Comparison of ENCODE assay signal across 8 mouse cellular contexts in the genomic region with DNA sequence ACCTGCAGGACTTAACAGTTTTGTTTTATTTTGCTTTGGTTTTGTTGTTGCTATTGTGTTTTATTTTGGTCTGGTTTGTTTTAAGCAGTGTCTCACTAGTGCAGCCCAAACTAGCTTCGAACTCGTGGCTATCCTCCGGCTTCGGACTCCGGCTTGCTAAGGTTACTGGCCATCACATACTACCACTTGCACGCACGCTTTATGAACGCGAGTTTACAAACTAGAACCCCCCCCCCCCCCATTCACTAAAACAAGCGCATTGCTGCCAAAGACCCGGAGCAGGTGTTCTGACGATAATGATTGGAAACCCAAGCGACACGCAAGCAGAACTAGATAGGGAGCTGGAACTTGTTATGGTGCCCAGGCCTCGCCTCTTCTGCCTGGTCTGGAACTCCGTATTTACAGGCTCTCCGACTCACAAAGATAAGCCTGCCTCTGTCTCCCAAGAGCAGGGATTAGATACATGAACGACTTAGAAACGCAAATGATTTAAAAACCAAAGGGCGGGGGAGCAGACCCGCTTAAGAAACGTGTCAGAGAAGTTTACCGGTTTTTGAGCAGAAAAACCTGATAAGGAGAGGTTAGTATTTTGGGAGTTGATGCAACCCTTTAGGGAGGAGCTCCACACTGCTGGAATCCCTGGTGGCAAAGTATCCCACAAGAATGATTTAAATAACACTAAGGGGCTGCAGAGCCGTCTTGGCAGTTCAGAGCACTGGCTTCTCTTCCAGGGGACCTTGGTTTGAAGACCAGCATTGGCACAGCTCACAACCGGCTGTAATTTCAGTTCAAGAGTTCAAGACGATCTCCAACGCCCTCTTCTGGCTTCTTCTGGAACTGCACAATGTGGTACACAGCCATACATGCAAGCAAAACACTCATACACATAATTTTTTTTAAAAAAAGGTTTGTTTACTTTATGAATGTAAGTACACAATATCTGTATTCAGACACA. TPM values are rescaled to one million over a fixed set of nuclear protein-coding genes. Genes with fewer than 3 reads are reported as not detected.
A peak's percentile ranks its signal among the peaks of the same experiment; 100 is the strongest.
DNase-seq lines count a peak whose midpoint lies in the region; ATAC-seq and TF ChIP-seq lines count a peak whose summit lies in the region.

No protein-coding gene starts in this region.

- H3K9ac ChIP-seq in heart, postnatal 0 days (replicated peaks; ENCODE audit: low read depth, low read length), result peak overlapping the region; percentile 91

- no peaks in the 10 kb centered on the region for H3K27me3 ChIP-seq in heart, postnatal 0 days (ENCODE audit: control insufficient read depth, insufficient read depth, low read length)

- TF ChIP-seq EP300 in heart, postnatal 0 days (IDR thresholded peaks at IDR 0.05; ENCODE audit: low read depth), result no peak

- H3K27ac ChIP-seq in brown adipose tissue, adult 24 weeks (replicated peaks; ENCODE audit: low read depth, low read length), result peak overlapping the region; percentile 40; the same call in 1 of the 2 replicates
- peak overlapping the region; percentile 35 for H3K27ac ChIP-seq in heart, postnatal 0 days (ENCODE audit: low read depth)

- peak overlapping the region; percentile 98 for H3K4me3 ChIP-seq in brown adipose tissue, adult 24 weeks (ENCODE audit: insufficient read depth, low read depth, low read length)
- peak overlapping the region; percentile 82 for H3K4me3 ChIP-seq in heart, postnatal 0 days (ENCODE audit: low read depth, low read length)

- DNase-seq in layer of hippocampus, adult 11-12 months (ENCODE audit: low spot score), result peak; percentile 60
- DNase-seq in layer of hippocampus, adult 9-10 months (ENCODE audit: low spot score), result no peak
- DNase-seq in heart, postnatal 0 days (ENCODE audit: low spot score), result peak; percentile 76
- DNase-seq in kidney, postnatal 25 days, result peak; percentile 64 to 79
- DNase-seq in lung, postnatal 25 days (ENCODE audit: low spot score), result peak; percentile 61
- peak; percentile 66 for DNase-seq in retina, postnatal 7 days (ENCODE audit: low read depth, low spot score)

- peak overlapping the region; percentile 96 for H3K4me2 ChIP-seq in heart, postnatal 0 days (ENCODE audit: low read depth, low read length)

- under 1% methylated on average over 27 of the region's 27 CpGs for WGBS in heart, postnatal 0 days

- peaks cover 2% of the 10 kb centered on the region; the same call in 1 of the 2 replicates for H3K4me1 ChIP-seq in brown adipose tissue, adult 24 weeks (ENCODE audit: control insufficient read depth, insufficient read depth, insufficient read length, low read length)
- H3K4me1 ChIP-seq in heart, postnatal 0 days (ENCODE audit: control insufficient read depth, insufficient read depth), result no peaks in the 10 kb centered on the region

- peak; percentile 57 for ATAC-seq in erythroid progenitor cell, adult 5-6 weeks (replicated peaks; ENCODE audit: low FRiP score, poor library complexity, severe bottlenecking)
- peak; percentile 10; the same call in 1 of the 2 replicates for ATAC-seq in heart, postnatal 0 days (ENCODE audit: insufficient read depth, low read depth)

- 0 out of 2 replicates have a peak, but pooled peaks cover 3% of the 10 kb centered on the region for H3K9me3 ChIP-seq in heart, postnatal 0 days (replicated peaks; ENCODE audit: control insufficient read depth, low read length)

- no peaks in the 10 kb centered on the region for H3K36me3 ChIP-seq in heart, postnatal 0 days (replicated peaks; ENCODE audit: control insufficient read depth, insufficient read depth, low read length)

- TF ChIP-seq CTCF in heart, postnatal 0 days (IDR thresholded peaks at IDR 0.05; ENCODE audit: low read depth), result peak; percentile 59

RNA-seq across cellular contexts. Expression of a gene that starts 0.7 kb away (rescaled TPM):
- 5.8 and 8.5 TPM in 2 replicates for polyA plus RNA-seq in brown adipose tissue, adult 24 weeks (2012; ENCODE audit: insufficient read depth, insufficient read length, missing spikeins)
- total RNA-seq in erythroid progenitor cell, adult 5-6 weeks (2015; ENCODE audit: low replicate concordance), result 108 and 136 TPM in 2 replicates
- total RNA-seq in erythroid progenitor cell, adult 5-6 weeks (2017; ENCODE audit: low replicate concordance), result 115 and 143 TPM in 2 replicates
- total RNA-seq in heart, postnatal 0 days (2014; rRNA removed; ENCODE audit: low replicate concordance), result 44.1 and 194 TPM in 2 replicates
- polyA plus RNA-seq in heart, postnatal 0 days (2015; fragmentation: Nextera tagmentation; extraction: Ambion mirVana), result 13.8 and 14.0 TPM in 2 replicates

RNA-seq across cellular contexts. Expression of a gene that starts 8.4 kb away (rescaled TPM):
- 324 and 423 TPM in 2 replicates for polyA plus RNA-seq in brown adipose tissue, adult 24 weeks (2012; ENCODE audit: insufficient read depth, insufficient read length, missing spikeins)
- 33.5 TPM in 1 of 2 replicates, not detected in the other for total RNA-seq in erythroid progenitor cell, adult 5-6 weeks (2015; ENCODE audit: low replicate concordance)
- not detected in 2 replicates for total RNA-seq in erythroid progenitor cell, adult 5-6 weeks (2017; ENCODE audit: low replicate concordance)
- total RNA-seq in heart, postnatal 0 days (2014; rRNA removed; ENCODE audit: low replicate concordance), result 66.7 and 83.0 TPM in 2 replicates
- polyA plus RNA-seq in heart, postnatal 0 days (2015; fragmentation: Nextera tagmentation; extraction: Ambion mirVana), result 82.1 and 84.8 TPM in 2 replicates

RNA-seq across cellular contexts. Expression of a gene that starts 16.0 kb away (rescaled TPM):
- not detected in 2 replicates for polyA plus RNA-seq in brown adipose tissue, adult 24 weeks (2012; ENCODE audit: insufficient read depth, insufficient read length, missing spikeins)
- not detected in 2 replicates for total RNA-seq in erythroid progenitor cell, adult 5-6 weeks (2015; ENCODE audit: low replicate concordance)
- total RNA-seq in erythroid progenitor cell, adult 5-6 weeks (2017; ENCODE audit: low replicate concordance), result not detected in 2 replicates
- not detected in 2 replicates for total RNA-seq in heart, postnatal 0 days (2014; rRNA removed; ENCODE audit: low replicate concordance)
- not detected in 2 replicates for polyA plus RNA-seq in heart, postnatal 0 days (2015; fragmentation: Nextera tagmentation; extraction: Ambion mirVana)

RNA-seq across cellular contexts. Expression of a gene that starts 16.4 kb away (rescaled TPM):
- 3.0 and 3.6 TPM in 2 replicates for polyA plus RNA-seq in brown adipose tissue, adult 24 weeks (2012; ENCODE audit: insufficient read depth, insufficient read length, missing spikeins)
- total RNA-seq in erythroid progenitor cell, adult 5-6 weeks (2015; ENCODE audit: low replicate concordance), result 1.3 TPM in 1 of 2 replicates, not detected in the other
- 0.13 TPM in 1 of 2 replicates, not detected in the other for total RNA-seq in erythroid progenitor cell, adult 5-6 weeks (2017; ENCODE audit: low replicate concordance)
- 3.2 and 4.1 TPM in 2 replicates for total RNA-seq in heart, postnatal 0 days (2014; rRNA removed; ENCODE audit: low replicate concordance)
- polyA plus RNA-seq in heart, postnatal 0 days (2015; fragmentation: Nextera tagmentation; extraction: Ambion mirVana), result 2.1 and 3.1 TPM in 2 replicates

RNA-seq across cellular contexts. Expression of a gene that starts 33.6 kb away (rescaled TPM):
- 50.1 and 65.2 TPM in 2 replicates for polyA plus RNA-seq in brown adipose tissue, adult 24 weeks (2012; ENCODE audit: insufficient read depth, insufficient read length, missing spikeins)
- 25.6 and 29.3 TPM in 2 replicates for total RNA-seq in erythroid progenitor cell, adult 5-6 weeks (2015; ENCODE audit: low replicate concordance)
- 18.0 and 25.6 TPM in 2 replicates for total RNA-seq in erythroid progenitor cell, adult 5-6 weeks (2017; ENCODE audit: low replicate concordance)
- total RNA-seq in heart, postnatal 0 days (2014; rRNA removed; ENCODE audit: low replicate concordance), result 12.9 and 20.0 TPM in 2 replicates
- polyA plus RNA-seq in heart, postnatal 0 days (2015; fragmentation: Nextera tagmentation; extraction: Ambion mirVana), result 7.6 and 10.1 TPM in 2 replicates
